Mouse (Mus musculus): ENCODE results near the gene Rfc1.
"Not testable (repeated sequence)": the region's sequence is repeated elsewhere in the genome, so short reads cannot be mapped to it uniquely, and the experiment has no call there.

DNA sequence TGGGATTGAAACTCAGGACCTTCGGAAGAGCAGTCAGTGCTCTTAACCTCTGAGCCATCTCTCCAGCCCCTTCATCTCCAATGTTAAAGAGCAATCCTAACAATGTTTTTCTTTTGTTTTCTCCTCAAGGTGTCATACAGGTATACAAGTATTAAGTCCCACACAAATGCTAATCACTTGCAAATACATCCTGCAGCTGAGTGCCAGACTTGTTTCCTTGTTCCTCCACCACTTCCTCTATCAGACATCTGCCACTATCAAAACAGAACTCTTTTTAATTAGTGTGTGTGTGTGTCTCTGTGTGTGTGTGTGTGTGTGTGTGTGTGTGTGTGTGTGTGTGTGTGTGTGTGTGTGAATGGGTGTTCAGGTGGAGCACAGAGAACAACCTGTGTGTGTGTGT, 35.8 kb downstream of the Rfc1 start:
- TF ChIP-seq POLR2A (IDR thresholded peaks at IDR 0.05; ENCODE audit: extremely low read depth, insufficient read depth, low read length); CTCF (IDR thresholded peaks at IDR 0.05; ENCODE audit: low read depth, low read length): not testable (repeated sequence)
